Mouse (Mus musculus): ENCODE results near the gene Nol3.

Nol3 gene

DNA sequence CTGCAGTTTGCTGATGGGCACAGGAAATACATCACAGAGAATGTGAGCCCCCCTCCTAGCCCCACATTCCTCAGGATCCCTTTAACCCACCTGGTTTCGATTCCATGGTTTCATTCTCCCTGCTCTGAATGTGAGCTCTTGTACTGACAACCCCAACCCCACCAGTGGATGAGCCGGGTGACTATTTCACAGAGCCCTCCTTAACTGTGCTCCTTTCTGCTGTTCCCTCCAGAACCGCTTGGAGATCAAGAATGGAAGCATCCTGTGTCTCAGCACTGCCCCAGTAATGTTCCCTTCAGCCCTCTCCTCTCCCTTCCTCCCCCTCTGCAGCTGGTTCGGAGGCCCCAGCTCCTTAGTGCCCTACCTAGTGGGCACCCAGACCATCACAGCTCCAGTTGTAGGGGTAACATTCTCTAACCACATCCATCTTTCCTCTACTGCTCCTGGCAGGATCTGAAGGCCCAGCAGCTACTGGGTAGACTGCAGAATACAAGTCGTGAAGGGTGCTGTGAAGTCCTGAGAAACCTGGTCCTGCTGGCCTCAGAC lies 30.3 kb downstream of the Nol3 start:
- no peak for DNase-seq (ENCODE audit: low read depth, low spot score)

DNA sequence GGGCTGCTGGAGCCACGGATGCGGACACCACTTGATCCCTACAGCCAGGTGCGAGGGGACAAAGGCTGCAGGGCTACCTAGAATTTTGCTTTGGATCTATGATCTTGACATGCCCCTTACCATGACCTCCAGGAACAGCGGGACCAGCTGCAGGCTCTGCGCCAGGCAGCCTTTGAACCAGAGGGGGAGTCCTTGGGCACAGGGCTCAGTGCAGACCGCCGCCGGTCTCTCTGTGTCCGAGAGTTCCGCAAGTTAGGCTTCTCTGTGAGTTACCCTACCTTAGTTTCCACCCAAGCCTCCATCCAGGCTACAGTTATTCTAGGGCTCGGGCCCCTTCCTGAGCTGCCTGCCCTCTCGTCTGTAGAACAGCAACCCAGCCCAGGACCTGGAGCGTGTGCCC lies 31.7 kb downstream of the Nol3 start:
- DNase-seq (ENCODE audit: low read depth, low spot score), result no peak

DNA sequence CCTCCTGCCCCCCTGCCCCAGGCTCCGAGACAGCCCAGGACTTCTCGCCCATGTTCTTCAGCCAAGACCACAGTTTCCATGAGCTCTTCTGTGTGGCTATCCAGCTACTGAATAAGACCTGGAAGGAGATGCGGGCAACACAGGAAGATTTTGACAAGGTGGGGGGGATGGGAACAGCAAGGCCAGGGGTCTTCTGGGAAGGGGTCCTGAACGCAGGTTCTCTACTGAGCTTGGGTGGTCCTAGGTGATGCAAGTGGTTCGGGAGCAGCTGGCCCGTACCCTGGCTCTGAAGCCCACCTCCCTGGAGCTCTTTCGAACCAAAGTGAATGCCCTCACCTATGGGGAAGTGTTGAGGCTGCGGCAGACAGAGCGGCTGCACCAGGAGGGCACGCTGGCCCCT lies 32.5 kb downstream of the Nol3 start:
- no peak for DNase-seq (ENCODE audit: low read depth, low spot score)

DNA sequence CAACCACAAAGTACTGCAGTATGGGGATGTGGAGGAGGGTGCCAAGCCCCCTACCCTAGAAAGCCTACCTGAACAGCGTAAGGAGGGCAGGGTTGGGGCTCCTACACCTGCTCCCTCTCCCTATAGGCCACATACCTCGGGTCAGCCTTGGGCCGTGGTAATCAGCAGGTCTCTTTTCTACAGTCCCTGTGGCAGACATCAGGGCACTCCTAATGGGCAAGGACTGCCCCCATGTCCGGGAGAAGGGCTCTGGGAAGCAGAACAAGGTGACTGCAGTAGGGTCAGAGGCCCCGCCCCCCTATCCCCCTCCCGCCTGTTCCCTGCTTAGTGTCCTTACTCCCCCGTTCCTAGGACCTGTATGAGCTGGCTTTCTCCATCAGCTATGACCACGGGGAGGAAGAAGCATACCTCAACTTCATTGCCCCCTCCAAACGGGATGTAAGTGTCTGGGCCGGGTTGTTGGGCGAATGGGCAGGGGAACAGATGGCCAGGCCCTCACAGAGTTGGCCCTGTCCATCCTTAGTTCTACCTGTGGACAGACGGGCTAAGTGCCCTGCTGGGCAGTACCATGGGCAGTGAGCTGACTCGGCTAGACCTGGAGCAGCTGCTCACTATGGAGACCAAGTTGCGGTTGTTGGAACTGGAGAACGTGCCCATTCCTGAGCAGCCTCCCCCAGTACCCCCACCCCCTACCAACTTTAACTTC lies 33.4 kb downstream of the Nol3 start:
- no peak for DNase-seq (ENCODE audit: low read depth, low spot score)

DNA sequence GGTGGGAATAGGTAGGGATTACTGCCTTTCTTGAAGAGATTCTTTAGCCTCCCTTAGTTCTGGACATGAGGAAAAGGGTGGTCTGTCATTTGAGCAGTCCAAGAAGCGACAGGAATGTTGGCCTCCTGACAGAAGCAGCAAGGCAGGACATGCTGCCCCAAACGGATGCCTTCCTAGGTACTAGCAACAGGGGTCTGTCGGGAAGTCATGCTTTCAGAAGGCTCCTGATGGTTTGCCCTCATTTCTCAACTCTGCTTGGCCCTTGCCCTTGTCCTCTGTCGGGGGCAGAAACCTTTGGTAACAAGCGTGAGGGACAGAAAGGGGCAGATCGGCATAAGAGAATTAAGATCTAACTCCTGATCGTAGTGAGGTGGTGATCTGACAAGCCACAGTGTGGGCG lies 34.2 kb downstream of the Nol3 start:
- no peak for DNase-seq (ENCODE audit: low read depth, low spot score)

DNA sequence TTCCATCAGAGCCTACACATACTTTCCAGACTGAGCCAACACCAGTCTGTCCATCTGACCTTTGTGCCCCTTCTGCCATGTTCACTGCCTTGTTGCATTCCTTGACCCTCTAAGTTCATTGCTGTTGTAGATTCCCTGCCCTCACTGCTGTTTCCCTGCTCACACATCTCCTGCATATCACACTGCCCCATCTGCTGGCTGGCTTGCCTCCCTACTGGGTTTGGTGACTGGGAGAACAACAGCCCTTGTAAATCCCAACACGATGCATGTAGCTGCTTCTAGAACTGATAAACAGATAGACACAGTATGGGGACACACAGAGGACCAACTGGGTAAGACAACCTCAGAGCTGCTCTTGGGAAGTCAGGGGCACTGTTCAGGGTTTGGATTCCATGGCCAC lies 35.8 kb downstream of the Nol3 start:
- no peak for DNase-seq (ENCODE audit: low read depth, low spot score)

DNA sequence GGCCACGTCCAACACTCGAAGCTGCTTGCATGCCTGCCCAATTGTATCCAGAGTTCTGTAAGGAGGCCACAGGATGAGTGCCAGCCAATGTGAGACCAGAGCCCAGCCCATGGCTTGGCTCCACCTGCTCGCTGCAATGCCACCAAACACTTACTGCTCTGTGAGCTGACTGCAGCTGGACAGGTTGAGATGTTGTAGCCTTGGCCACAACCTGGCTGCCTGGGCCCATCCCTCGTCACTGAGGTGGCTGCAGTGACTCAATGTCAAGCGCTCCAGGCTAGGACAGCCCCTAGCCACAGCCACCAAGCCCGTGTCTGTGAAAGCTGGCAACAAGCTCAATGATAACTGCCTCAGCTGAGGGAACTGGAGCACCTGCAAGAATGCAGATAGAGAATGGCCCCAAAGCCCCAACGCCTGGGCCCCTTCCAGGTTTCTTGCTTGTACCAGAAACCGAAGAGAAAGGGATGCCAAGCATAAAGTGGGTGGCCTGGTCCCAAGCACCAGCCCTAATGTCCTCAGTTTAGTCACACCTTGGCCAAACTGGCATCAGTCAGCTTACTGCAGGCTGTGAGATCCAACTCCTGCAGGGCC lies 37.0 kb downstream of the Nol3 start:
- DNase-seq (ENCODE audit: low read depth, low spot score), result no peak

DNA sequence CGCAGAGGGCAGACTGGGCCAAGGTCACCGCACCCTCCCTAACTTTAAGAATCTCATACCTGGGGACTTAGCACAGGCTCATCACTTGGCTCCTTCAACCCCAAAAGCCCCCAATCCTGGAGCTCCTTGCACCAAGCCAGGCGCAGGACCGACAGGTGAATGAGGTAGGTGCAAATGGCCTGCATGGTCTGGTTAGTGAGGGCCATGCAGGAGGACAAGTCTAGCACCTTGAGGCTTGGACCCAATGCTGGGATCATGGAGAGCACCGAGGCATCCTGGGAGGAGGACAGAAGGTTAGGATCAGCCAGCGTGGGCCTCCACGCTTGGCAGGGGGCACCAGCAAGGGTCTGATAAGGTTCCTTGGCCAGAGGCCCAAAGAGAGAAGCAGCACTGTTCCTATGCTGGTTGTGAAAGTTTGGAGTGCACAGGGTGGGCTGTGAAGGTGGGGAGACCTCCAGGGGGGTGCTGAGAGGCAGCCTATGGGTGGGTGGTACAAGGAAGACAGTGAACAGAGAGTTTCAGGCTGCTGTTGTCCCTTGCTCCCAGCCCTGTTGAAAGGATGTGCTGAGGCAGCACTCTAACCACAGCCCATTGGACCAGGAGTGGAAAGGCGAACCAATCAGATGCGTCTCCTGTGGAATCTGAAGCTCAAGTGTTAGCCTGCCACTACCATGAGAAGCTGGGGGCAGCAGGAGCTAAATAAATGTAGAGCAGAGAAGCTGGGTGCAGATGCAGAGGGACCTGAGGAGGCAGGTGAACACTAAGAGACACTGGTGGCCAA lies 37.9 kb downstream of the Nol3 start:
- DNase-seq (ENCODE audit: low read depth, low spot score), result no peak

DNA sequence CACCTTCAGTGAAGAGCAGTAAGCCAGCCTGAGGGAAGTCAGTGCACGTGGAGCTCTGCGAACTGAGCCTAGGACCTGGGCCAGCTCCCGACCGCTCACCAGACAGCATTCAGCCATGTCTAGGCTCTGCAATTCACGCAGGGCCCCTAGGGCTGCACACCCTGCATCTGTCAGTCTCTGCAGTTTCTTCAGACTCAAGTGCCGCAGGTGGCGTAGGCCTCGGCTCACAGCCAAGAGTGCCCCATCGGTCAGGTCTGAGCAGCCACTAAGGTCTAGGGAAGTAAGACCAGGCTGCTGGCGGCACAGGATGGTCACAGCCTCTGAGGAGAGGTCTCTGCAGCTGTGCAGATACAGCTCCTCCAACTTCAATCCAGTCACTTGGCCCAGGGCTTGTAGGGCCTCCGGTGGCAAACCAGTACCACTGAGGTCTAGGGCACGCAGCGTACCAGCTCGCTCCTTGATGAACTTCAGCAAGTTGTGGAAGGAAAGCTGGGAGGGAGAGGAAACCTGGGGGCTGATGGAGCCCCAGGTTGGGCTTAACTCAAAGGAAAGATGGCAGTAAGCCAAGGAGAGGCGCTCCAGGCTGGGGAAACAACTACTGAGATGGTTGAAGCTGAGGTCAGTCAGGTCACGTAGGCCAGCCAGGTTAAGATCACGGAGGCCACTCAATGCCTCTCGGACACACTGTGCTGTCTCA lies 39.3 kb downstream of the Nol3 start:
- DNase-seq (ENCODE audit: low read depth, low spot score), result no peak

DNA sequence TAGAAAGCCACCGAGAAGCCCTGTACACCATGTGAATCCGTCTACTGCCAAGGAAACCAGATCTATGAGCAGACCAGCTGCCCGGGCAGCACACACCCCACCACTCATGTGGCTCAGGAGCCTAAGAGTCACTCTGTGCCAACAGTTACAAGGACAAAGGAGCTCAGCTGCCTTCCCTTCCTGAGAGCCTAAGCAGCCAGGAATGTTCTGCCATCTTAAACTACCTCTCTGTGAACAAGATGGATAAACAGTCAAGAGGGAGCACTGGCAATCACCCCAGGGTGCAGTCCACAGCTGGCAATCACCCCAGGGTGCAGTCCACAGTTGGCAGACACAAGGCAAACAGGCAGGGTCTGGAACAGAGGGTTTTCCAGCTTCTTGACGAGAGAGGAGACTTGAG lies 42.0 kb downstream of the Nol3 start:
- DNase-seq (ENCODE audit: low read depth, low spot score), result no peak

DNA sequence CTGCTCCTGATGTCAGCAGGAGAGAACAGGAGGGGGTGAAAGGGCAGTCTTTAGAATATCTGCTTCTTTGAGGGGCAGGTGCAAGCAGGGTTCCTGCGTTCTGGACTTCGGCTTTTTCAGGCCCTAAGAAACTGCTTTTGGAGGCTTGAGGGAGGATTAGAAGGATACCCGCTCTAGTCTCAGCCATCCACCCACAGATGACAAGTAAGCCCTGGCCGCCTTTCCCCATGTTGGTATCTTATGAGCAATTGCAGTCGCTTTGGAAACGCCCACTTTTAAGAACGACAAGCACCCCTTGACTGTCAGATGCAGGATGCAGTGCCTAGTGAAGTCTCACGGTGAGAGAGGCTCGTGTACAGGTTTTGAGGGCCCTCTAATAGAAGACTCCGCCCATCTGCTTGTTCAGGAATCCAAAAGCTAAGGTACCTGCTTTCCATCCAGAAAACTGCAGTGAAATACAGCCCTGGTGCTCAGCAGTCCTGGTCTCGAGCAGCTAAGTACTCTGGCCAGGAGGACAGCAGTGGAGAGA lies 42.8 kb downstream of the Nol3 start:
- no peak for DNase-seq (ENCODE audit: low read depth, low spot score)

DNA sequence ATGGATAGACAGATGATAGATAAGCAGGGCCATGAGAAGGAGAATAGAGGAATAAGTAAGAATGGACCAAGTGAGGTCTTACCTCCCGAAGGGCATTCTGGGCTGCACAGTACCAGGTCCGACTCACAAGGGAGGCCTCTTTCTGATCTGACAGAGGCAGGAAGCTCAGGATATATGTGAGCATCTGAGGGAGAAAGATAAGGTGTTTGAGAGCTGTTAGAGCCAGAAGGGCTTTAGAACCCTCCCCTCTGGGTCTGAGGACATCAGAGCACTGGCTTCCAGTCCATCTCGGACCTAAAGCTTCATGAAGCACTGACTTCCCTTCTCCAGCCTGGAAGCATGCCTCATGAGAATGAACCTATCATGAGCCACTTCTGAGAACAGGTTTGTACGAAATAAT lies 47.2 kb downstream of the Nol3 start:
- no peak for DNase-seq (ENCODE audit: low read depth, low spot score)

DNA sequence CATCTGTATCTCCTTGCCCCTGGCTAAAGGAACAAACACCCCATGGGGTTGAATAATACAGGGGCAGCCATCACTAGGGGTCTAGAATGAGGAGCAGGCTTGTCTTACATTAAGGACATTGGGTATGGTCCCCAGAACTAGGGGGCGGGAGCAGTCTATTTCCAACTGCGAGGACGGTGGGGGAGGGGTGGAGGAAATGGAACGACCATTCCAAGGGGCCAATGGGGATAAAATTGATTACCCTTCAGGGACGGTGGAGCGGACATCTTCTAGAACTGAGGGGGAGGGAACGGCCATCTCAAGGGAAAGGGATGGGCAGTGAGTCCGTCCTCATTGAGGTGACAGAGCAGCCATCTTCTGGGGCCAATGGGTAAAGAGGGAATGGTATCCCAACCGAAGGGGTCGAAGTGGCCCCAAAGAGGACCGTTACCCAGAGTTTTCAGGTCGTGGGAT lies 49.7 kb downstream of the Nol3 start:
- no peak for DNase-seq (ENCODE audit: low read depth, low spot score)

DNA sequence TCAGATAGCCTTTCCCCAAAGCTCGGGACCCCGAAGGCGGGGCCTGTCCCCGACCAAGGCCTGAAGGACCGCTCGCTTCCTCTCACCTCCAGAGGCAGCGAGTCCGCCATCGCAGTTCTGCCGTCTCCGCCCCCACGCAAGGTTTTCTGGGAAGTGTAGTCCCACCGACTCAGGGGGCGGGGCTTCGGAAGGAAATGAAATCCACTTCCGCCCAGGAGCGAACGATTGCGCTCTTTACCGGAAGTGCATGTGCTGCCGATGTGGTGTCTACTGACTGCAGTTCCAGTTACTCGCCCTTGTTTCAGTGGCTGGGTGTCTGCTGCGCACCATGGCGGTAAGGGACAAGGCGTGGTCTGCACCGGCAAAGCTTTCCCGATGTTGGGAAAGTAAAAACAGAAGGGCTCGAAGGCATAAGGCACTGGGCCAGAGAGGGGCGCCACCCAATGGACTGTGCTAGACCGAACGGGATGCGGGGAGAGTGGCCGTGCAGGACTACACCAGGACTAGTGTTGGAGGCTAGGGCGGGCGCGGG lies 50.3 kb downstream of the Nol3 start, which contains the start of the genes Lrrc29 and Tmem208:
TSS of gene Lrrc29 (minus strand) at position 138 of the 532 bp plus-strand sequence.
TSS of gene Tmem208 (plus strand) at position 214 of the 532 bp plus-strand sequence.
- peak; percentile 99 for DNase-seq (ENCODE audit: low read depth, low spot score)

DNA sequence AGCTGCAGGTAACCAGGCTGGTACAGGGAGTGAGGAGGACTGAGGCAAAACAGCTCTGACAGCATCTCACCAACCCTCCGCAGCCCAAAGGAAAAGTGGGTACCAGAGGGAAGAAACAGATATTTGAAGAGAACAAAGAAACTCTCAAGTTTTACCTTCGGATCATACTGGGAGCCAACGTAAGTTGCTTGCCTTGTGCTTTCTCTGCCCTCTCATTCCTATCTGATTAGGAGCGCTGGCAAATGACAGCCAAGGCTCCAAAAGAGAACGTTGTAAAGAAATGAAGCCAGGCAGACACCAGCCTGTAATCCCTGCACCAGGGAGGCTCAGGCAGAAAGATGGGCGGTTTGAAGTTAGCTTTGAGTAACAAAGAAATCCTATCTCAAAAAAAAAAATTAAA lies 51.0 kb downstream of the Nol3 start:
- DNase-seq (ENCODE audit: low read depth, low spot score), result no peak

DNA sequence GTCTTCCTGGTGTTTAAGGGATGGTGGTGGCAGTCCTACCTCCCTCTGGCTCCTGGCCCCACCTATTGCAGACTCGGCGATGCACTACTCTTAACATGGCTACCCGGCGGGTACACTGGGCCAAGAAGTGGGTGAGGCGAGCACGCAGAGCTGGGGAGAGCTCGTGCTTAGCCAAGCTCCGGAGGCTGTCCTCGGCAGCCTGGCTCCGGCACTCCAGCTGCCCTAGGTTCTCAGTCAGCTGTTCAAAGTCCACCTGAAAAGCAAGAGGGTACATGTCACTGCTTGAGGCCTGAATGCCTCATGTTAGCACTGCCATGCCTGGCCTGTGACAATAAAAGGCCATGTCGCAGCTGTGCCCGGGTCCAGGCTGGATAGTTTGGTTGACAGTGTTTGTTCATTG lies 54.4 kb downstream of the Nol3 start:
- no peak for DNase-seq (ENCODE audit: low read depth, low spot score)

DNA sequence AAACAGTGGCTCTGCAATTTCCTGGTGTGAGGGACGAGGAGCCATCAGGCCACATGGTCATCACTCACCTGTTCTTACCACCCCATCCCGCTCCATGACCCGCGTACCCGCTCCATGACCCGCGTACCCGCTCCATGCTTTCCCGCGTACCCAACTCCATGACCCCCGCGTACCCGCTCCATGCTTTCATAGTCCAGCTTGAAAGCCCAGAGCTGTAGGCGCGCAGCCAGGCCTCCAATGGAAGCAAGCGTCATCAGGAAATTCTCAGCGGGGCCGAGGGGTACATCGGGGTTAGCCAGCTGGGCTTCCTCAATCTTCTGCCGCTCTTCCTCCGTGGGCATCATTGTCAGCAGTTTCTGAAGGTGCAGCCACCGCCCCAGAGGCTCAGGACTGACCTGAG lies 55.5 kb downstream of the Nol3 start:
- no peak for DNase-seq (ENCODE audit: low read depth, low spot score)
